Mouse (Mus musculus): ENCODE measurements at regions not wholly inside any gene's neighbourhood (a gene's known extent, or its start where the extent isn't known, plus 50 kb on each side); places are given as distances from the start of the nearest gene placed in this dataset.

DNA sequence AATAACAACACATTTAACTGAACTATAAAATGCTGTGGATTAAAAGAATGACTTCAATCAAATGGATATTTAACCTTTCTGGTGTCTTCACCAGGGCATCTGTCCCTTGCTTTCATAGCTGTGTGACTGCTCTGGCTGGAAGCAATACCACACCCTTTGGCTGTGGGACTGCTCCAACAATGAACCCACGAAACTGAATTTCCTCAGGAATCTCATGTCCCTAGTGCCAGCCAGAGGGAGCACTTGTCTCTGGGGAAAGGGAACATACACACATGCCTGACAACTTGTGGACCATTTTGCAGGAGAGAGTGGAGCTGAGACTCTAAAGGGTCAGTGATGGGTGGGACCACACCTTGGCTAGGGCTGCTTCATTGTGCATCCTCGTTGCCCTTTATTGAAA lies 114.9 kb upstream of the Npvf start:
- no peak overlapping the region for H3K9ac ChIP-seq (ENCODE audit: low read depth, low read length)
- H3K27ac ChIP-seq (replicated peaks; ENCODE audit: low read depth, low read length): no peak overlapping the region
- no peak overlapping the region for H3K4me2 ChIP-seq (ENCODE audit: low read depth, low read length)
- no peaks in the 10 kb centered on the region for H3K9me3 ChIP-seq (ENCODE audit: control insufficient read depth, low read length)
- DNase-seq (ENCODE audit: low spot score): no peak
- ATAC-seq (ENCODE audit: low read depth): no peak
- WGBS: 75% methylated on average over 2 of the region's 2 CpGs
- H3K27me3 ChIP-seq (replicated peaks; ENCODE audit: control insufficient read depth, insufficient read depth, low read length): no peaks in the 10 kb centered on the region
- H3K36me3 ChIP-seq (ENCODE audit: control insufficient read depth, insufficient read depth, low read length): no peaks in the 10 kb centered on the region
- H3K4me3 ChIP-seq (ENCODE audit: low read depth, low read length): no peak overlapping the region
- H3K4me1 ChIP-seq (ENCODE audit: control insufficient read depth, insufficient read depth, low read length): no peaks in the 10 kb centered on the region

DNA sequence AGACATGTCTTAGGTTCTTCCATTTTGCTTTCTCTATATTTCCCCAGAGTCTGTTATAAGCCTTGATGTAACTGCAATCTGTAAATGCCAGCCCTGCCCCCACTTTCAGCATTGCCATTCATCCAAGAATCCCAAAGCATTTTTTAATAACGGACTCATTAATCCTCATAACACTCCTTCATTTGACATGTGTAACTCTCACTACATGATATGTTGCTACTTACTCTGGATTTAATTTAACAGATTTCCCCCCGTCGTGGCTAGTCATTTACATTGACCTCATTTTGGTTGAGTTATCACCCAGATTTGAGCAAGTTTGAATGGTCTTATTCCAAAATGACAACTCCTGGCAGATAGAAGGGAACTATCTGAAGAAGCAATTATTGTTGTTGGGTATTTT lies 116.2 kb upstream of the Npvf start:
- DNase-seq (ENCODE audit: low spot score) (no peak), ATAC-seq (ENCODE audit: low read depth) (no peak)
- no peak overlapping the region for H3K27ac ChIP-seq (replicated peaks; ENCODE audit: low read depth, low read length)
- no peaks in the 10 kb centered on the region for H3K9me3 ChIP-seq (ENCODE audit: control insufficient read depth, low read length)
- H3K4me2 ChIP-seq (ENCODE audit: low read depth, low read length): no peak overlapping the region
- WGBS: 69% methylated on average over 3 of the region's 3 CpGs
- no peak overlapping the region for H3K4me3 ChIP-seq (ENCODE audit: low read depth, low read length)
- H3K9ac ChIP-seq (ENCODE audit: low read depth, low read length): no peak overlapping the region
- H3K27me3 ChIP-seq (replicated peaks; ENCODE audit: control insufficient read depth, insufficient read depth, low read length): no peaks in the 10 kb centered on the region
- H3K4me1 ChIP-seq (ENCODE audit: control insufficient read depth, insufficient read depth, low read length): no peaks in the 10 kb centered on the region
- H3K36me3 ChIP-seq (ENCODE audit: control insufficient read depth, insufficient read depth, low read length): no peaks in the 10 kb centered on the region

DNA sequence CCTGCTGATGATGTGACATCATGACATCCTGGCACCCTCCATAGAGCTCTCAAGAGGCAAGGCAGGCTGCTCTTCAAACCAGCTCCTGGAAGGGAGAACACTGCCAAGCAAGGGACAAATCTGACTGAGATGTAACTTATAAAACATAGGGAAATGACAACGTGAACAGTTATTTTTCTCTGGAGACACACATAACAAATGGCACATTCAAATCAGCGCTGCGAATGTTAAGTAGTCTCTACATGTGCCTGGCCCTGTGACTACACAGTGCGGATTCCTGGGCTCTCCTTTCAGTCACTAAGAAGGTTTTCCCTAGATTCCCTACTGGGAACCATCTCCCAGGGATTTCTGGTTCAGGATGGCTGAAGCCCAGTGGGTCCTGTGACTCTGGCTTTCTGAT lies 121.4 kb upstream of the Npvf start:
- no peak overlapping the region for H3K4me3 ChIP-seq (ENCODE audit: low read depth, low read length)
- H3K27ac ChIP-seq (replicated peaks; ENCODE audit: low read depth, low read length): no peak overlapping the region
- H3K4me1 ChIP-seq (ENCODE audit: control insufficient read depth, insufficient read depth, low read length): peaks cover 6% of the 10 kb centered on the region; the same call in 1 of the 2 replicates
- no peaks in the 10 kb centered on the region for H3K27me3 ChIP-seq (replicated peaks; ENCODE audit: control insufficient read depth, insufficient read depth, low read length)
- no peaks in the 10 kb centered on the region for H3K9me3 ChIP-seq (ENCODE audit: control insufficient read depth, low read length)
- H3K4me2 ChIP-seq (ENCODE audit: low read depth, low read length): no peak overlapping the region
- 85% methylated on average over 4 of the region's 4 CpGs for WGBS
- ATAC-seq (ENCODE audit: low read depth): no peak
- H3K9ac ChIP-seq (ENCODE audit: low read depth, low read length): no peak overlapping the region
- no peak for DNase-seq (ENCODE audit: low spot score)
- H3K36me3 ChIP-seq (ENCODE audit: control insufficient read depth, insufficient read depth, low read length): no peaks in the 10 kb centered on the region

DNA sequence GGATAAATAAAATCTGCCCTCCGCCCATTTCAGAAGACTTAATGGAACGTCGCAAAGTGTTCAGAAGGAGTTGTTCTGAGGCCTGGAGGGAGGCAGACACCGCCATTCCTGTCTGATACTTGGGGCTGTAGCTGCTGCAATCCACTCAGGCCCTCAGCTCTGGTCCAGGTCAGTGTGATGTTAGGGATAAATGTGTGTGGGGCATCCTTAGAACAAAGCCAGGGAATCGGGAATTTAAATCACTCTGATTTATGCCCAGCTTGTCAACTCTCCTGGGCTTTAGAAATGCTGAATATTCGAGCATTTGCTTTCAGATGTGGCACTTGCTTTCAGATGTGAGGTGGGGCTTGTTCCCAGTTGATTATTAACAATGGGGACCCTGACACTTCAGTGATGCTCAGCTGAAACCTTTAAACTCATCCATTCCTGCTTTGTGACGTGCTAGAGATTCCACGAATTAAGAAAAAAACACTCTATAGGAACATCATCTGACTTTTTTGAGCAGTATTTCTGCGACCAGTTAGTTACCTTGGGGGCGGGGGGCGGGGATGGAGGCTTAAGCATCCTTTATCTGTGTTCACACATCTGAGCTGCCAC lies 122.1 kb upstream of the Npvf start:
- Histone ChIP-seq H3K4me2 (ENCODE audit: low read depth, low read length) (no peak overlapping the region; the same call in 1 of the 2 replicates), H3K27me3 (replicated peaks; ENCODE audit: control insufficient read depth, insufficient read depth, low read length) (no peaks in the 10 kb centered on the region), H3K36me3 (ENCODE audit: control insufficient read depth, insufficient read depth, low read length) (no peaks in the 10 kb centered on the region), H3K4me1 (ENCODE audit: control insufficient read depth, insufficient read depth, low read length) (peaks cover 6% of the 10 kb centered on the region; the same call in 1 of the 2 replicates), H3K27ac (replicated peaks; ENCODE audit: low read depth, low read length) (peak overlapping the region; percentile 56; the same call in 1 of the 2 replicates), H3K4me3 (ENCODE audit: low read depth, low read length) (no peak overlapping the region), H3K9me3 (ENCODE audit: control insufficient read depth, low read length) (no peaks in the 10 kb centered on the region), H3K9ac (ENCODE audit: low read depth, low read length) (no peak overlapping the region)
- DNase-seq (ENCODE audit: low spot score) (no peak), ATAC-seq (ENCODE audit: low read depth) (no peak)
- 70% methylated on average over 11 of the region's 11 CpGs for WGBS

DNA sequence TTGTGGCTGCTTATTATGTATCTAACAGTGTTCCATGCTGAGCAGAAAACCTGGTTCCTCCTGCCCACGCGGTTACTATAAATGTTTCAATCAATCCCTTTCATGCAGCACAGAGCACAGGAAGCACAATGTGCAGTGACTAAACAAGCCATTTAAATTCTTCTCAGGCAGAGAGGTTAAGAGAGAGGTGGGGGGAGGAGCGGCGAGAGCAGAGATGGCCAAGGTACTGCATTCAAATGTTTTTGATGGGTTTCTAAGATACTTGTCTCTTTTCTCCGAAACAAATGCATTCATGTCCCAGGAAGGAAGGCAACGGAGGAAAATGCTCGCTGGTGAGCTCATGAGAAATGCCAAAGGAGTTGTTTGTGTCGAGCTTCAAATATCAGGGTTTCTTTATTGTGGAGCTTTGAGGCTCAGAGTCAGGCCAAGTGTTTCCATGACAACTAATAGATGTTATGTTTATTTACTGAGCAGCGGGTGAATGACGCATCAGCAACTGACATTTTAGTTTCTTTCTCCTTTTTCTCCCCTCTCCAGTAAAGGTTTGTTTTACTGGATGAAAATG lies 122.8 kb upstream of the Npvf start:
- Histone ChIP-seq H3K4me2 (ENCODE audit: low read depth, low read length) (peak overlapping the region; percentile 27), H3K4me3 (ENCODE audit: low read depth, low read length) (no peak overlapping the region), H3K27ac (replicated peaks; ENCODE audit: low read depth, low read length) (peak overlapping the region; percentile 56), H3K4me1 (ENCODE audit: control insufficient read depth, insufficient read depth, low read length) (peaks cover 6% of the 10 kb centered on the region; the same call in 1 of the 2 replicates), H3K9me3 (ENCODE audit: control insufficient read depth, low read length) (no peaks in the 10 kb centered on the region), H3K36me3 (ENCODE audit: control insufficient read depth, insufficient read depth, low read length) (no peaks in the 10 kb centered on the region), H3K27me3 (replicated peaks; ENCODE audit: control insufficient read depth, insufficient read depth, low read length) (no peaks in the 10 kb centered on the region), H3K9ac (ENCODE audit: low read depth, low read length) (no peak overlapping the region)
- WGBS: 10% methylated on average over 10 of the region's 10 CpGs
- DNase-seq (ENCODE audit: low spot score) (peak; percentile 78), ATAC-seq (ENCODE audit: low read depth) (peak; percentile 74)

DNA sequence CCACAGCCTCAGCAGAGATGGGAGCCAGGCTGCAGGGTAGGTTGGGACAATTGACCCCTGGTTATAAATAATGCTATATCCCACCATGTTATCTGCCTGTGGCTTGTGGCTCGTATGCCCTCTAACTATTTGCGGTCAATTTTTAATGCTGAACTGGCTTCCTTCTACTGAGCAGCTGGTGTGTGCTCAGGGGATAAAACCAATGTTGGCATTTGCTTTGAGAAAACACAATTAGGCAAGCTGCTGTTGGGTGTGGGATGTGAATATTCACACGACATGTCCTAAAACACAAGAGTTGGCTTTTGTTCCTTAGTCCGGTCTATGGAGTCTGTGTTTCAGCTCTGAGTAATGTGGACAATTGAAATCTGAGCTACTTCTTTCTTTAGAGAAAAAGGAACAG lies 123.6 kb upstream of the Npvf start:
- no peaks in the 10 kb centered on the region for H3K9me3 ChIP-seq (ENCODE audit: control insufficient read depth, low read length)
- H3K27ac ChIP-seq (replicated peaks; ENCODE audit: low read depth, low read length): peak overlapping the region; percentile 56; the same call in 1 of the 2 replicates
- WGBS: 73% methylated on average over 4 of the region's 4 CpGs
- no peaks in the 10 kb centered on the region for H3K36me3 ChIP-seq (ENCODE audit: control insufficient read depth, insufficient read depth, low read length)
- no peak overlapping the region for H3K4me2 ChIP-seq (ENCODE audit: low read depth, low read length)
- no peak overlapping the region for H3K4me3 ChIP-seq (ENCODE audit: low read depth, low read length)
- H3K4me1 ChIP-seq (ENCODE audit: control insufficient read depth, insufficient read depth, low read length): peaks cover 6% of the 10 kb centered on the region; the same call in 1 of the 2 replicates
- ATAC-seq (ENCODE audit: low read depth) (0 out of 2 replicates have a peak, but pooled peaks have one; percentile 28), DNase-seq (ENCODE audit: low spot score) (no peak)
- no peaks in the 10 kb centered on the region for H3K27me3 ChIP-seq (replicated peaks; ENCODE audit: control insufficient read depth, insufficient read depth, low read length)
- H3K9ac ChIP-seq (ENCODE audit: low read depth, low read length): no peak overlapping the region

DNA sequence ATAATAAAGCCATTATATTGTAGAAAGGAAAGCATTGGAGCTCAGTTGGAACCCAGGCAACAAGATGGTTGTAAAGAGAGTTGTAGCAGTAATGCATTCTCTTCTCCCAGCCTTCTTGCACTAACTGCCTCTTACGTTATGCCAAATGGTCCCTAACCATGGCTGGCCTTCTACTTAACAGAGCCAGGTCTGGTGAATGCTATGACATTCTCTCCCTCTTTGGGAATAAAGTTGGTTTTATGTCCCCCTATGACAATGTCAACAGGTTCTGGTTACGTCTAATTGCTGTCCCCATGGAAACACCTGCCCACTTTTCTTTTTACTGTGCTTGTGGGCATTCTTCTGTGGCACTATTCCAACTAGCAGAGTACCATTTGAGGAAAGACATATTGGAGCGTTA lies 126.4 kb upstream of the Npvf start:
- 71% methylated on average over 3 of the region's 3 CpGs for WGBS
- Histone ChIP-seq H3K4me2 (ENCODE audit: low read depth, low read length) (no peak overlapping the region), H3K4me3 (ENCODE audit: low read depth, low read length) (no peak overlapping the region), H3K36me3 (ENCODE audit: control insufficient read depth, insufficient read depth, low read length) (no peaks in the 10 kb centered on the region), H3K9ac (ENCODE audit: low read depth, low read length) (no peak overlapping the region), H3K9me3 (ENCODE audit: control insufficient read depth, low read length) (no peaks in the 10 kb centered on the region), H3K27ac (replicated peaks; ENCODE audit: low read depth, low read length) (no peak overlapping the region), H3K27me3 (replicated peaks; ENCODE audit: control insufficient read depth, insufficient read depth, low read length) (no peaks in the 10 kb centered on the region), H3K4me1 (ENCODE audit: control insufficient read depth, insufficient read depth, low read length) (peaks cover 6% of the 10 kb centered on the region; the same call in 1 of the 2 replicates)
- DNase-seq (ENCODE audit: low spot score) (no peak), ATAC-seq (ENCODE audit: low read depth) (no peak)

DNA sequence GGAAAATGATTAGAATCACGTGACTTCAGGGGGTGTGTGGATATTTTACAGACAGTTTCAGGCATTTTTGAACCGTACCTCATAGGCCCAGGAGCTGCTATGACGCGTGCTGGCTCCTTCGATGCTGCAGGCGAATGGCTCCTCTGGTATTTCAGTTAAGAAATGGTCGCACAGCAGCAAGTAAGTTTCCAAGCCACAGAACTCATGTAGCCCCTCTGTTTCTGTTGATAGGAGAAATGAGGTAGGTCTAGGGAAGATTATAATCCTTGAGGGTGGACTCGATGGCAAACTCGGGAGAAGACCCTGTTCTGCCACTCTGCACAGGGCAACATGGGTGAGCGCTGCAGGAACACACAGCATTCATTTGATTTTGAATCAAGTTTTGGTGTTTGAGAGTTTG lies 127.0 kb upstream of the Npvf start:
- Histone ChIP-seq H3K4me3 (ENCODE audit: low read depth, low read length) (no peak overlapping the region), H3K9me3 (ENCODE audit: control insufficient read depth, low read length) (no peaks in the 10 kb centered on the region), H3K36me3 (ENCODE audit: control insufficient read depth, insufficient read depth, low read length) (no peaks in the 10 kb centered on the region), H3K27me3 (replicated peaks; ENCODE audit: control insufficient read depth, insufficient read depth, low read length) (no peaks in the 10 kb centered on the region), H3K27ac (replicated peaks; ENCODE audit: low read depth, low read length) (no peak overlapping the region), H3K9ac (ENCODE audit: low read depth, low read length) (no peak overlapping the region), H3K4me1 (ENCODE audit: control insufficient read depth, insufficient read depth, low read length) (peaks cover 6% of the 10 kb centered on the region; the same call in 1 of the 2 replicates), H3K4me2 (ENCODE audit: low read depth, low read length) (no peak overlapping the region)
- ATAC-seq (ENCODE audit: low read depth) (no peak), DNase-seq (ENCODE audit: low spot score) (no peak)
- WGBS: 71% methylated on average over 10 of the region's 10 CpGs

DNA sequence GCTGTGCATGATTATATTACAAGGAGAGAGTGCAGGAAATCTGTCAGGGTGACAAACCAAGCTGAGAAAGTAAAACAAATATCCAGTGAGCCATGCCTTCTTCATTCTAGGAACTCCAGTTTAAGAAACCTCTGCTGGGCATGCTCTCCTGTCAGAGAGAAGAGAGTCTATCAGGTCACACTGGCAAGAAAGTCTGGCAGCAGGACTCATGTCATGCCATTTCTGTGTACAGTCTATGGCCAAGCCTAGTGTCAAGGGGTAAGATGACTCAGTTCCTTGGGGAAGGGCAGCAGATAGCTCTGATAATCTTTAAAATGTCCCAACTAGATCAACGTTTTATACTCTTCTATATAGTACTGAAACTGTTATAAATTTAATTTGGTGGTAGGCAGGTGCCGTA lies 128.0 kb upstream of the Npvf start:
- Histone ChIP-seq H3K9me3 (ENCODE audit: control insufficient read depth, low read length) (peaks cover 3% of the 10 kb centered on the region; the same call in 1 of the 2 replicates), H3K36me3 (ENCODE audit: control insufficient read depth, insufficient read depth, low read length) (no peaks in the 10 kb centered on the region), H3K9ac (ENCODE audit: low read depth, low read length) (no peak overlapping the region), H3K4me3 (ENCODE audit: low read depth, low read length) (no peak overlapping the region), H3K27me3 (replicated peaks; ENCODE audit: control insufficient read depth, insufficient read depth, low read length) (no peaks in the 10 kb centered on the region), H3K27ac (replicated peaks; ENCODE audit: low read depth, low read length) (no peak overlapping the region), H3K4me1 (ENCODE audit: control insufficient read depth, insufficient read depth, low read length) (peaks cover 6% of the 10 kb centered on the region; the same call in 1 of the 2 replicates), H3K4me2 (ENCODE audit: low read depth, low read length) (no peak overlapping the region)
- DNase-seq (ENCODE audit: low spot score) (no peak), ATAC-seq (ENCODE audit: low read depth) (no peak)
- 71% methylated on average over 2 of the region's 2 CpGs for WGBS
